Mouse (Mus musculus) CH12.LX (cell line): ENCODE results near the gene Tpra1. TPM values are rescaled to one million over a fixed set of nuclear protein-coding genes. Genes with fewer than 3 reads are reported as not detected.

ENCODE experiments used
- DNase-seq: peaks from one replicate; pipeline ENCODE4 v3.0.0-alpha.2; 2013; ENCODE audit errors: extremely low read depth
- H3K27ac ChIP-seq: 2 replicates; pipeline ENCODE4 v1.5.1; 2012; ENCODE audit warnings: low read depth, mild to moderate bottlenecking, control low read depth, moderate library complexity; ENCODE audit not compliant: insufficient read depth
- H3K27me3 ChIP-seq: replicated peaks from 2 replicates; pipeline ENCODE3; 2012; ENCODE audit warnings: inconsistent platforms
- H3K36me3 ChIP-seq, 2 experiments: replicated peaks in 1 of 2; 2 replicates each; pipeline versions ENCODE3 to v1.6.1; 2012; ENCODE audit warnings: inconsistent platforms in 1 of 2, low read length in 1 of 2, mild to moderate bottlenecking in 1 of 2, mixed read lengths in 1 of 2, moderate library complexity in 1 of 2; ENCODE audit not compliant: control insufficient read depth in 1 of 2, insufficient read depth in 1 of 2
- H3K4me1 ChIP-seq, 2 experiments: 2 replicates each; pipeline ENCODE4 v1.6.1; 2012; ENCODE audit warnings: inconsistent platforms in 1 of 2, moderate library complexity in 1 of 2; ENCODE audit not compliant: insufficient read depth in 2 of 2, control insufficient read depth in 1 of 2
- H3K4me2 ChIP-seq: 2 replicates; pipeline ENCODE4 v1.6.1; 2012; ENCODE audit warnings: low read depth, mild to moderate bottlenecking, control low read depth; ENCODE audit not compliant: poor library complexity, insufficient read depth, severe bottlenecking
- H3K4me3 ChIP-seq, 3 experiments: fragments of 150-350 bp in 1 of 3; sonication (generic) in 1 of 3; replicated peaks in 1 of 3; 2 replicates each; pipeline versions ENCODE3 to v1.5.1; 2011 to 2012; ENCODE audit warnings: low read depth in 2 of 3, low read length in 2 of 3, mild to moderate bottlenecking in 2 of 3, moderate library complexity in 2 of 3, control low read depth in 1 of 3, improper control_type of control experiment in 1 of 3, inconsistent platforms in 1 of 3, mixed read lengths in 1 of 3; ENCODE audit not compliant: poor library complexity in 1 of 3
- H3K79me2 ChIP-seq: replicated peaks from 2 replicates; pipeline ENCODE4 v1.6.1; 2012; ENCODE audit warnings: mild to moderate bottlenecking, moderate library complexity; ENCODE audit not compliant: control insufficient read depth, poor library complexity, insufficient read depth, severe bottlenecking; ENCODE audit errors: extremely low read depth
- H3K9ac ChIP-seq: 2 replicates; pipeline ENCODE4 v1.6.1; 2012; ENCODE audit warnings: low read depth, mild to moderate bottlenecking, control low read depth, moderate library complexity; ENCODE audit not compliant: insufficient read depth
- H3K9me3 ChIP-seq: replicated peaks from 2 replicates; pipeline ENCODE3; 2012; ENCODE audit warnings: low read length, inconsistent platforms, mixed read lengths
- BHLHE40 ChIP-seq: IDR thresholded peaks from 2 replicates; pipeline ENCODE4 v1.6.1; 2011; ENCODE audit warnings: mild to moderate bottlenecking, low read depth, low read length, improper control_type of control experiment
- CHD2 ChIP-seq: IDR thresholded peaks from 2 replicates; pipeline ENCODE4 v1.6.1; 2011; ENCODE audit warnings: low read length, improper control_type of control experiment
- E2F4 ChIP-seq: IDR thresholded peaks from 2 replicates; pipeline ENCODE4 v1.6.1; 2011; ENCODE audit warnings: low read depth, low read length, improper control_type of control experiment; ENCODE audit not compliant: insufficient replicate concordance
- HCFC1 ChIP-seq: IDR thresholded peaks from 2 replicates; pipeline ENCODE4 v1.6.1; 2012; ENCODE audit warnings: low read depth, mild to moderate bottlenecking, inconsistent platforms, low read length, improper control_type of control experiment
- JUND ChIP-seq: conservative IDR thresholded peaks from 2 replicates; pipeline ENCODE4 v1.6.1; 2011; ENCODE audit warnings: low read depth, low read length, improper control_type of control experiment
- KAT2A ChIP-seq: IDR thresholded peaks from 2 replicates; pipeline ENCODE4 v1.6.1; 2012; ENCODE audit warnings: low read length, improper control_type of control experiment, inconsistent platforms; ENCODE audit not compliant: insufficient replicate concordance
- MAX ChIP-seq: IDR thresholded peaks from 2 replicates; pipeline ENCODE4 v1.6.1; 2011; ENCODE audit warnings: low read length, improper control_type of control experiment
- MAZ ChIP-seq: IDR thresholded peaks from 2 replicates; pipeline ENCODE4 v1.6.1; 2012; ENCODE audit warnings: low read depth, mild to moderate bottlenecking, inconsistent platforms, low read length, improper control_type of control experiment, moderate library complexity
- MEF2A ChIP-seq: IDR thresholded peaks from 2 replicates; pipeline ENCODE4 v1.6.1; 2014; ENCODE audit warnings: low read depth, mild to moderate bottlenecking, inconsistent platforms, low read length, improper control_type of control experiment, borderline replicate concordance
- MXI1 ChIP-seq: IDR thresholded peaks from 2 replicates; pipeline ENCODE4 v1.6.1; 2011; ENCODE audit warnings: mild to moderate bottlenecking, low read depth, low read length, improper control_type of control experiment
- MYC ChIP-seq: IDR thresholded peaks from 2 replicates; pipeline ENCODE4 v1.6.1; 2011; ENCODE audit warnings: low read depth, mild to moderate bottlenecking, improper control_type of control experiment, low read length
- NELFE ChIP-seq: IDR thresholded peaks from 2 replicates; pipeline ENCODE4 v1.6.1; 2011; ENCODE audit warnings: low read depth, low read length, improper control_type of control experiment
- NRF1 ChIP-seq: IDR thresholded peaks from 2 replicates; pipeline ENCODE4 v1.6.1; 2014; ENCODE audit warnings: low read depth, mild to moderate bottlenecking, inconsistent platforms, low read length, improper control_type of control experiment, moderate library complexity
- POLR2A ChIP-seq: IDR thresholded peaks from 2 replicates; pipeline ENCODE4 v1.6.1; 2011; ENCODE audit warnings: low read depth, mild to moderate bottlenecking, improper control_type of control experiment, low read length
- RCOR1 ChIP-seq: conservative IDR thresholded peaks from 2 replicates; pipeline ENCODE4 v1.6.1; 2012; ENCODE audit warnings: low read depth, mild to moderate bottlenecking, inconsistent platforms, low read length, improper control_type of control experiment
- SIN3A ChIP-seq: IDR thresholded peaks from 2 replicates; pipeline ENCODE4 v1.6.1; 2012; ENCODE audit warnings: low read length, improper control_type of control experiment, inconsistent platforms
- TBP ChIP-seq: conservative IDR thresholded peaks from 2 replicates; pipeline ENCODE4 v1.6.1; 2011; ENCODE audit warnings: low read depth, low read length, improper control_type of control experiment
- TCF12 ChIP-seq: IDR thresholded peaks from 2 replicates; pipeline ENCODE4 v1.6.1; 2014; ENCODE audit warnings: low read depth, mild to moderate bottlenecking, inconsistent platforms, low read length, improper control_type of control experiment
- UBTF ChIP-seq: IDR thresholded peaks from 2 replicates; pipeline ENCODE4 v1.6.1; 2012; ENCODE audit warnings: low read depth, mild to moderate bottlenecking, inconsistent platforms, low read length, improper control_type of control experiment, moderate library complexity
- USF1 ChIP-seq: IDR thresholded peaks from 2 replicates; pipeline ENCODE4 v1.6.1; 2014; ENCODE audit warnings: low read depth, mild to moderate bottlenecking, inconsistent platforms, low read length, improper control_type of control experiment
- ZKSCAN1 ChIP-seq: IDR thresholded peaks from 2 replicates; pipeline ENCODE4 v1.6.1; 2012; ENCODE audit warnings: low read depth, inconsistent platforms, low read length, improper control_type of control experiment, borderline replicate concordance
- ZMIZ1 ChIP-seq: IDR thresholded peaks from 2 replicates; pipeline ENCODE4 v1.6.1; 2012; ENCODE audit warnings: low read depth, mild to moderate bottlenecking, inconsistent platforms, low read length, improper control_type of control experiment
- ZNF384 ChIP-seq: IDR thresholded peaks from 2 replicates; pipeline ENCODE4 v1.6.1; 2012; ENCODE audit warnings: low read depth, low read length, improper control_type of control experiment, inconsistent platforms
- dilution Hi-C: fragments of 300-500 bp; cut with MboI; formaldehyde crosslinking; loops from 2 replicates; pipeline ENCODE4 v1.14.3; 2020; ENCODE audit warnings: low sequenced_read_pairs; ENCODE audit not compliant: extremely low pct_unique_long_range_greater_than_20kb, extremely low pct_ligation_motif_present
- in situ Hi-C: fragments of 300-500 bp; cut with MboI; formaldehyde crosslinking; loops from 3 replicates; pipeline ENCODE4 v1.14.3; 2019; ENCODE audit warnings: low sequenced_read_pairs, low pct_ligation_motif_present, low pct_unique_long_range_greater_than_20kb, mixed read lengths
- polyA plus RNA-seq: library from polyadenylated mRNA; unstranded; fragments of >175 nt; gene quantifications from 2 replicates; pipeline ENCODE4 v1.2.1, GENCODE M21; 2012; ENCODE audit warnings: low read depth; ENCODE audit not compliant: insufficient read length
- total RNA-seq, 2 experiments: library from RNA; depleted of rRNA; stranded (reverse); fragments of 300-350 nt in 1 of 2; fragments of >200 nt in 1 of 2; gene quantifications; 2 replicates each; pipeline ENCODE4 v1.2.3; 2012 to 2014

Gene Tpra1
- total RNA-seq (2012; rRNA removed) (13.3 and 16.0 TPM in 2 replicates), total RNA-seq (2014; rRNA removed) (9.3 and 12.2 TPM in 2 replicates), polyA plus RNA-seq (13.5 and 15.6 TPM in 2 replicates)

DNA sequence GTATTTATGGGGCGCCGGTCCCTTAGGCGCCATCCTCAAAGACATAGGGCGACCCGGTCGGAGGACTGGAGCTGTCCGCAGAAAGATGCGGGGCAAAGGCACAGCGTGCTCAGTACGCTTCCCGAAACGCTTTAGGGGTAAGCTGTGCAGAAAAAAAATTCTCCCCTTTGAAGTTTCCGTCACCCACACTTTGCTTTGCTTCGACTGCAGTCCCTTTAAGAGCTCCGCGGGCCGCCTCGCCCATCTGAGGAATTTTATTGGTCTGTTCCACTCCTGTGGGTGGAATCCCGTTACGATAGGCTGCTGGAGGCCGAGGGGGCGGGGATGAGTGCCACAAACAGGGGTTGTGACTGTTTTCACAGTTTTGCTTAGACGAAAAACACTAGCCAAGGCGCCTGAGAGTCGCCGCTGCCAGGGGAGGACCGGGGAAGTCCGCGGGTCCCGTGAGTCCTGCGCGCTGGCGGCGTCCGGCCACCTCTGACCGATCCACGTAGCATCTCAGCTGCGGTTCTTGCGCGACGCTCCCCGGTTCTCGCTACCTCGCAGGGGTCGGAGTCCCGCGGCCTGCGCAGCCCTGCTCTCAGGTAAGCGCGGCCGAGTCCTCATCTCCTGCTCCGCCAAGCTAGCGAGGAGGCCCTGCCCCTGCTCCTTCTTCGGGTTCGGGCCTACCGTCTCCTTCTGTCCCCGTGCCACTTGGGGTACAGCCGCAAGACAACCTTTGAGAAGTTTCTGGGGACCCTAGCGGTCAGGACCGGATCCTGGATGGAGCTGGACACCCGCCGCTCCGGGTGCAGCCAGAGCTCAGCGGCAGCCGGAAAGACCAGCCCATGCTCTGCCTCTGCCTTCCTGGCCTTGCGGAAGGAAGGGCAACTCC, at the start of gene Tpra1:
TSS of gene Tpra1 (plus strand) at position 305 of the 874 bp plus-strand sequence.
- Histone ChIP-seq H3K4me3 (peak within 1 kb of the TSS; percentile 74 to 92 (median 78)), H3K27ac (peak within 1 kb of the TSS; percentile 67), H3K36me3 (peaks cover 0 to 20% of the 10 kb centered on the region in 2 experiments), H3K9ac (peak within 1 kb of the TSS; percentile 78), H3K4me2 (peak within 1 kb of the TSS; percentile 65), H3K79me2 (peaks cover 10% of the 10 kb centered on the region), H3K4me1 (peaks cover 0 to 45% of the 10 kb centered on the region in 2 experiments), H3K27me3 (no peaks in the 10 kb centered on the region), H3K9me3 (no peaks in the 10 kb centered on the region)
- in situ Hi-C loops (no loop called here), dilution Hi-C loops (no loop called here)
- peak; percentile 97 for DNase-seq
- TF ChIP-seq POLR2A (peak; percentile 27), BHLHE40 (peak; percentile 69), KAT2A (0 out of 2 replicates have a peak, but pooled peaks have one; percentile 10), MAZ (peak; percentile 80; the same call in 1 of the 2 replicates), MXI1 (0 out of 2 replicates have a peak, but pooled peaks have one; percentile 37), TBP (peak; percentile 66; the same call in 1 of the 2 replicates), RCOR1 (no peak), ZKSCAN1 (no peak), E2F4 (no peak), TCF12 (0 out of 2 replicates have a peak, but pooled peaks have one; percentile 23), NELFE (peak; percentile 44; the same call in 1 of the 2 replicates), MYC (peak; percentile 68), UBTF (peak; percentile 100), NRF1 (peak; percentile 57), ZNF384 (peak; percentile 70), SIN3A (peak; percentile 96), ZMIZ1 (peak; percentile 50; the same call in 1 of the 2 replicates), HCFC1 (peak; percentile 75), CHD2 (peak; percentile 72; the same call in 1 of the 2 replicates), MEF2A (peak; percentile 37; the same call in 1 of the 2 replicates), JUND (no peak), MAX (peak; percentile 40; the same call in 1 of the 2 replicates), USF1 (no peak; the same call in 1 of the 2 replicates)
